Mouse (Mus musculus) embryonic fibroblast, embryonic 13.5 days (primary cell): ENCODE results near the gene Car14. TPM values are rescaled to one million over a fixed set of nuclear protein-coding genes. Genes with fewer than 3 reads are reported as not detected.

Source experiments
- H3K27ac ChIP-seq: 2 replicates; pipeline ENCODE4 v1.5.1; 2012; ENCODE audit warnings: low read length, control low read depth, inconsistent platforms; ENCODE audit not compliant: insufficient read depth
- H3K4me1 ChIP-seq: 2 replicates; pipeline ENCODE4 v1.6.1; 2011; ENCODE audit warnings: low read length; ENCODE audit not compliant: control insufficient read depth, insufficient read depth
- H3K4me3 ChIP-seq: 2 replicates; pipeline ENCODE4 v1.5.1; 2011; ENCODE audit warnings: mild to moderate bottlenecking, control low read depth, low read length; ENCODE audit not compliant: insufficient read depth
- CTCF ChIP-seq: IDR thresholded peaks from 2 replicates; pipeline ENCODE4 v1.5.1; 2011; ENCODE audit warnings: mild to moderate bottlenecking, control low read depth, low read length, moderate library complexity, borderline replicate concordance; ENCODE audit not compliant: insufficient read depth
- POLR2A ChIP-seq: IDR thresholded peaks from 2 replicates; pipeline ENCODE4 v1.6.1; 2011; ENCODE audit warnings: low read depth, mild to moderate bottlenecking, control low read depth, low read length, moderate library complexity
- polyA plus RNA-seq: library from polyadenylated mRNA; stranded (reverse); fragments of >200 nt; gene quantifications from 2 replicates; pipeline ENCODE4 v1.2.4, GENCODE M21; 2011; ENCODE audit warnings: low read depth; ENCODE audit not compliant: missing spikeins, insufficient read length

Gene Car14
- polyA plus RNA-seq, 1 experiment, result not detected

DNA sequence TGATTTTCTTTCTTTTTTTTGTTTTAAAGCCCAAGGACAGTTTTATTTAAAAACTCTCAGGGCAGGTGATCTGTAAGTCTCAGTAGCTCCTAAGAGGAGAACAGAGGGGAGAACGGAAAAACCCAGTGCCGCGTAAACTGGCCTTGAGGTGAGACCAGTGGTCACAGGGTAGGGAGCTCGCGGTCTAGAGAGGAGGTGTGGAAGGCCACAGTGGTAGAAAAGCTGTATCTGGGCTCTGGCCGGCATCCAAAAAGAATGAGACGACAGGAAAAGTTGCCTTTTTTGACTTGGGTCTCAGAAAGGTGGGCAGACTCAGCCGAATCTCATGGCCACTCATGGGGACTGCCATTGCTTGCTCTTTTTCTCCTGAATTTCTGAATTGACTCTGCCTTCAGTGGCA is 33.7 kb upstream of the Car14 start:
- TF ChIP-seq POLR2A, result no peak
- no peak for TF ChIP-seq CTCF
- H3K4me3 ChIP-seq, result no peak overlapping the region
- no peak overlapping the region for H3K27ac ChIP-seq
- no peaks in the 10 kb centered on the region for H3K4me1 ChIP-seq

GRCm38 (mm10) chr3:95934448-95934847 is 30.0 kb upstream of the Car14 start:
- Histone ChIP-seq H3K4me1 (no peaks in the 10 kb centered on the region), H3K4me3 (no peak overlapping the region), H3K27ac (no peak overlapping the region)
- TF ChIP-seq POLR2A (no peak), CTCF (no peak)

GRCm38 (mm10) chr3:95933111-95933750 is 28.7 kb upstream of the Car14 start:
- Histone ChIP-seq H3K4me1 (no peaks in the 10 kb centered on the region), H3K27ac (no peak overlapping the region), H3K4me3 (no peak overlapping the region)
- TF ChIP-seq POLR2A (no peak), CTCF (no peak)

GRCm38 (mm10) chr3:95932566-95932965 is 28.1 kb upstream of the Car14 start:
- H3K27ac ChIP-seq, result no peak overlapping the region
- no peaks in the 10 kb centered on the region for H3K4me1 ChIP-seq
- no peak overlapping the region for H3K4me3 ChIP-seq
- TF ChIP-seq POLR2A (no peak), CTCF (no peak)

GRCm38 (mm10) chr3:95932157-95932556 is 27.7 kb upstream of the Car14 start:
- no peak overlapping the region for H3K4me3 ChIP-seq
- H3K4me1 ChIP-seq, result no peaks in the 10 kb centered on the region
- no peak for TF ChIP-seq CTCF
- TF ChIP-seq POLR2A, result no peak
- H3K27ac ChIP-seq, result no peak overlapping the region

GRCm38 (mm10) chr3:95931471-95931870 is 27.0 kb upstream of the Car14 start:
- H3K27ac ChIP-seq, result no peak overlapping the region
- no peaks in the 10 kb centered on the region for H3K4me1 ChIP-seq
- no peak overlapping the region for H3K4me3 ChIP-seq
- no peak for TF ChIP-seq POLR2A
- TF ChIP-seq CTCF, result no peak

GRCm38 (mm10) chr3:95930471-95930789 is 25.9 kb upstream of the Car14 start:
- no peak for TF ChIP-seq CTCF
- no peak for TF ChIP-seq POLR2A
- Histone ChIP-seq H3K4me1 (no peaks in the 10 kb centered on the region), H3K4me3 (peak overlapping the region; percentile 99), H3K27ac (no peak overlapping the region)

DNA sequence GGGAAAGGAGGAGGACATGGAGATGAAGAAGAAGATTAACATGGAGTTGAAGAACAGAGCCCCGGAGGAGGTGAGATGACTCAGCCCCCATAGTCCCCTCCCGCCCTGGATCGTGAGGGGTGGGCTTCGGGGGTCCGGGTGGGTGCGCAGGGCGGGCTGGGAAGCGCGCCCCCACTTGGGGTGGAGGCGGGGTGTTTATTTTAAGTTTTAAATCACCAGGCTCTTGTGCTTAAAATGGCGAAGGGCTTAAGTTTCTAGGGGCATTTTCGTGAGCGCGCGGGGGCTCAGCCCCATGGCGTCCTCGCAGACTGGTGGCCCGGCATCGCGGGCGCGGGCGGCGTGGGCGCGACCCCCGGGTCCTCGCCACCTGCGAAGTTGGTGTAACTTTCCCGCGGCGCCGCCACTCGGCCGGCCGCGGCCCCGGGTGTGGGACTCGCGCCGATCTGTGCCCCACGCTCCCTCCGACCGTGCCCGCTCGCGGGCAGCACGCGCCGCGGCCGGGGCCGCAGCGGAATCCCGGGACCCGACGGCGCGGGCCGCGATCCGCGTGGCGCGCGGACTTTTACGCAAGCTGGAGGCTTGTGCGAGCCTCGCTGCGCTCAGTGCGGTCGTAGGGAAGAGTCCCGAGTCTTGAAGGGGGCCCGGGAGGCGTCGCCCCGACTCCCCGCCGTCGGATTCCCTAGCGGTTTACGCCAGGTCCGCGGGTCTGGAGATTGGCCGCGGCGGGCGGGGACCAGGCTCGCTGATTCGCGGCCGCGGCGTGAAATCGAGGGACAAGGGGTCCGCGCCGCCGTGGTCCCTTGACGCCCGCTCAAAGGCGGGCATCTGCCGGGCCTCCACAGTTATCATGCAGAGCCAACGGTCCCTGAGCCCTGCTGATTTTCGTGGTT is 25.3 kb upstream of the Car14 start:
- Histone ChIP-seq H3K27ac (peak overlapping the region; percentile 49; the same call in 1 of the 2 replicates), H3K4me1 (no peaks in the 10 kb centered on the region), H3K4me3 (peak overlapping the region; percentile 99)
- TF ChIP-seq POLR2A (0 out of 2 replicates have a peak, but pooled peaks have one; percentile 16), CTCF (no peak)

- H3K4me3 ChIP-seq, result peak within 1 kb of the TSS; percentile 99
- no peaks in the 10 kb centered on the region for H3K4me1 ChIP-seq
- TF ChIP-seq CTCF, result no peak
- peak; percentile 93 for TF ChIP-seq POLR2A
- peak within 1 kb of the TSS; percentile 49 for H3K27ac ChIP-seq
Measured at GRCm38 (mm10) chr3:95928658-95929503, 24.4 kb upstream of the Car14 start, which contains the start of gene Anp32e. Anp32e (plus strand) TSS chr3:95929246.
